Mouse (Mus musculus) E14TG2a.4 (cell line): Measurements from ENCODE around the gene Cyp2d10.
"Not testable (repeated sequence)": the region's sequence is repeated elsewhere in the genome, so short reads cannot be mapped to it uniquely, and the experiment has no call there.

ENCODE experiments used
- H3K27me3 ChIP-seq: 2 replicates; pipeline ENCODE4 v1.6.1; 2014; ENCODE audit warnings: low read length, control low read depth; ENCODE audit not compliant: insufficient read depth
- H3K36me3 ChIP-seq: 2 replicates; pipeline ENCODE4 v1.6.1; 2014; ENCODE audit warnings: low read length, control low read depth; ENCODE audit not compliant: insufficient read depth
- H3K4me1 ChIP-seq: replicated peaks from 2 replicates; pipeline ENCODE4 v1.6.1; 2014; ENCODE audit warnings: low read depth, low read length, control low read depth
- H3K4me3 ChIP-seq: replicated peaks from 2 replicates; pipeline ENCODE4 v1.5.1; 2014; ENCODE audit warnings: mild to moderate bottlenecking, low read length
- H3K9me3 ChIP-seq: 2 replicates; pipeline ENCODE4 v1.6.1; 2014; ENCODE audit warnings: low read length, control low read depth
- CTCF ChIP-seq: conservative IDR thresholded peaks from 2 replicates; pipeline ENCODE4 v1.5.1; 2014; ENCODE audit warnings: low read length
- NANOG ChIP-seq: IDR thresholded peaks from 2 replicates; pipeline ENCODE4 v1.6.1; 2014; ENCODE audit warnings: borderline replicate concordance, low read length, mixed read lengths
- POU5F1 ChIP-seq: IDR thresholded peaks from 2 replicates; pipeline ENCODE4 v1.6.1; 2014; ENCODE audit warnings: low read length, borderline replicate concordance

The Cyp2d10 gene

DNA sequence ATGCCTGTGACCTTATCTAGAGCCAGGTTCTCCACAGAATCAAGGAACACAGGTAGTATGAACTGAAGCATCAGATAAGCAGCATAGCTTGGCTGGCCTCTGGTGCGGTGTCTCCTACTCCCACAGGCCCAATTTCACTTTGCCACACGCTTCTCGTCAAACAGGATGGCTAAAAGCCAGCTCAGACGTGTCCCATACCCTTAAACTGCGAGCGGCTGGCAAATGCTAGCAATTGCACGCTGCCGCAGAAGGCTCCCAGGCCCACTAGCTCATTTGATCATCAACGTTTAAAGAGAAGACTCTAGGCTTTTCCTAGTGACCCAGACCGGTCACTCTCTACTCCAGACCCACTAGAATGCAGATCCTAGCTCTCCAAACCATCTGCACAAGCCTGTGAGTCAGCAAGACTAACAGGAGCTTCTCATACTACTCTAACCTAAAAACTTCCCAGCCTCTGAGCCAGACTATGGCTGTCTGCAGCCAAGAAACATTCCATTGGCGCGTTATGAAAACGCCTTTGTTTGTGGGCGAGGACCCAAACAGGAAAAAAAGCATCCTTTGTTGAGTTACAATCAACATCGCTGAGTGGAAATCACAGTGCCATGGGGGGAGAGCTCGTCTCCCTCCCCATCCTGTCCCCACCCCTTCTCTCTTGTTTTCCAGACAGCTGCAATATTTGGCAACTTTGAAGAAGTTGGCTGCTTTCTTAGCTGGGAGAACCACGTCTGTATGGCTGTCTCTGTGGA lies 30.4 kb downstream of the Cyp2d10 start:
- Histone ChIP-seq H3K4me3 (no peak overlapping the region), H3K36me3 (no peaks in the 10 kb centered on the region), H3K4me1 (peaks cover 31% of the 10 kb centered on the region), H3K9me3 (no peaks in the 10 kb centered on the region), H3K27me3 (peaks cover 23% of the 10 kb centered on the region)
- TF ChIP-seq POU5F1 (no peak), NANOG (no peak), CTCF (no peak)

DNA sequence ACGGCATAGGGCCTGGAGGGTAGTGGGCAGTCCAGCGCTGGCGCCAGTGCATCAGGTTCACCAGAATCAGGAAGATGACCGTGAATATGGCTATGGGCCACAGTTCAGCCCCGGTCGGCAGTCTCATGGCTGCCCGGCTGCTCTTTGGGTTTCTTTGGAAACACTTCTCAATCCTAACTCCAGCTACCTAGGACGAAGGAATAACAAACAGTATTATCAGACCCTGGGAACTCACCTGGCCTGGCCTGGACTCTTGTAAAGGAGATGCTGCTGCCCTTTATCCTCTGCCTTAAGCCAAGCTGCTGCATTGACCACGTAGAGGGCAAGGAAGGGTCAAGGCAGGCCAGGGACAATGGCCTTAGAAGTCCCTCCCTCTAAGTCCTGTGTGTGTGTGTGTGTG lies 31.1 kb downstream of the Cyp2d10 start:
- H3K9me3 ChIP-seq = no peaks in the 10 kb centered on the region
- H3K27me3 ChIP-seq = peaks cover 23% of the 10 kb centered on the region
- TF ChIP-seq CTCF (no peak), NANOG (no peak)
- H3K4me3 ChIP-seq = no peak overlapping the region
- H3K36me3 ChIP-seq = no peaks in the 10 kb centered on the region
- peaks cover 30% of the 10 kb centered on the region for H3K4me1 ChIP-seq

DNA sequence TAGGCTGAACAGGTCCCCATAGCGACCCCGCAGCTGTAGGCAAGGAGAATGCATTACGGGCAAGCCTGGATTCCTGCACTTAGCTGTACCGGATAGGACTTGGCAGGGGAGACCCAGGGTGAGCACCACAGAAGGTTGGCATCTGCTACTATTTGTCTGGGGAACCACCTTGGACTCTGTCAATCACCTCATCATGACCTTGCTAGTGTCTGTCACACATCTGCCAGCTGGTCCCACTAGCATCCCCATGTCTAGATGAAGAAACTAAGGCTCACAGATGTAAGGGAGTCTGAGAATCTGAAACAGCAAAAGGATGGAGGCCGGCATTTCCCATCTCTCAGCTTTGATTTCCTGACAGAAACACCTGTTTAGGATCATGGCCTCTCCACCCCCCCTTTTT lies 32.6 kb downstream of the Cyp2d10 start:
- Histone ChIP-seq H3K36me3 (no peaks in the 10 kb centered on the region), H3K4me3 (no peak overlapping the region), H3K4me1 (peaks cover 19% of the 10 kb centered on the region), H3K27me3 (peaks cover 18% of the 10 kb centered on the region), H3K9me3 (no peaks in the 10 kb centered on the region)
- no peak for TF ChIP-seq CTCF
- no peak for TF ChIP-seq NANOG
- no peak for TF ChIP-seq POU5F1

DNA sequence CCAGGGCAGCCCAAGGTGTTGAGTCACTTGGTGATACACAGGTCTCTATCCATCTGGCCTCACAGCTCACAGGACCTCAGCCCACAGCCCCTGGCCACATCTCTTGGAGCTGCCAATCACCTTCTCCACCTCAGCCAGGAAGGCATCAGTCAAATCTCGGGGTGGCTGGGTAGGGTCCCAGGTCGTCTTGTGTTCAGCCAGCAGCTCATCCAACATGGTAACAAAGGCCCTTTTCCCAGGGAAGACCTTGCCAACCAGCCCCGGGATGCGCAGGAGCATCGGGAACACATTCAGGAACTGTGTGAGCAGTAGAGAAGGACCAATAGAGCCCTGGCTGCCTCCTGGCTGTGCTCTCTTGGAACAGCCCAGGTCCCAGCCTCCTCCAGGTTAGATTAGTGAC lies 34.0 kb downstream of the Cyp2d10 start:
- H3K9me3 ChIP-seq = no peaks in the 10 kb centered on the region
- H3K27me3 ChIP-seq = peaks cover 11% of the 10 kb centered on the region
- no peaks in the 10 kb centered on the region for H3K36me3 ChIP-seq
- H3K4me3 ChIP-seq = no peak overlapping the region
- peaks cover 14% of the 10 kb centered on the region for H3K4me1 ChIP-seq
- no peak for TF ChIP-seq POU5F1
- TF ChIP-seq NANOG = no peak
- no peak for TF ChIP-seq CTCF

DNA sequence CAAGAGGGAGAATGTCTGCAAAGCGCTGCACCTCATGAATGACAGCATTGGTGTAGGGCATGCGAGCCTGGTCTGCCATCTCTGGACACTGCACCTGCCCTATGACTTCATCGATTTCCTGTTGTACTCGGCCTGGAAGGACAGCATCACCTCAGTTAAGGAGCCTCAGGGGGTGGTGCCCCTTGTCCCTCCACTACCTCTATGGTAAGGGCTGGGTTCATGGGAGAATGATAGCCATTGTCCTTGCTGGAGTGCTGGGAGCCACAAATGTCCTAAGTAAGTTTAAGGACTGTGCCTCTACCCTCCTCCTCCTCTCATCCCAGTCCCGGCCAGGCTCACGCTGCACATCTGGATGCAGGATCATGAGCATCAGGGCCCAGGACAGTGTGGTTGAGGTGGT lies 34.5 kb downstream of the Cyp2d10 start:
- H3K4me3 ChIP-seq = no peak overlapping the region
- TF ChIP-seq POU5F1 (no peak), CTCF (no peak), NANOG (no peak)
- H3K4me1 ChIP-seq = peaks cover 11% of the 10 kb centered on the region
- no peaks in the 10 kb centered on the region for H3K36me3 ChIP-seq
- no peaks in the 10 kb centered on the region for H3K9me3 ChIP-seq
- 0 out of 2 replicates have a peak, but pooled peaks cover 6% of the 10 kb centered on the region for H3K27me3 ChIP-seq

DNA sequence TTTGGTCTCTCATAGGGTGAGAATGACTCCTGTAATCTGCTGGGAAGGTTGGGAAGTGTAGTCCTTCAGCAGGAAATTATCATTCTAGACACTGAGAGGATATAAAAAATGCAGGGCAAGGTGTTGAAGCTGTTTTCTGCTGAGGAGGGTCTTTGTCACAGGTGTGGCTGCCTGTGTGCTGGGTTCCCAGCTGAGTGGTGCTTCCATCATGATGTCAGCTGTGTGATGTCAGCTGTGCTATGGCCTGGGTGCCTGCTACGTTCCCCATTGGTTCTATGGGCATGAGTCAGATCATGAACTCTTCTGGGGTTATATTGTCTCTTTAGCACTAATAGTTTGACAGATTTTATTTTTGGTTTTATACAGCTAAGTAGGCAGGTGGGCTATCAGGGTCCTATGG lies 38.1 kb downstream of the Cyp2d10 start:
- no peaks in the 10 kb centered on the region for H3K9me3 ChIP-seq
- H3K4me1 ChIP-seq = peaks cover 6% of the 10 kb centered on the region
- no peaks in the 10 kb centered on the region for H3K36me3 ChIP-seq
- H3K27me3 ChIP-seq = 0 out of 2 replicates have a peak, but pooled peaks cover 5% of the 10 kb centered on the region
- no peak for TF ChIP-seq NANOG
- no peak for TF ChIP-seq POU5F1
- TF ChIP-seq CTCF = no peak
- no peak overlapping the region for H3K4me3 ChIP-seq

DNA sequence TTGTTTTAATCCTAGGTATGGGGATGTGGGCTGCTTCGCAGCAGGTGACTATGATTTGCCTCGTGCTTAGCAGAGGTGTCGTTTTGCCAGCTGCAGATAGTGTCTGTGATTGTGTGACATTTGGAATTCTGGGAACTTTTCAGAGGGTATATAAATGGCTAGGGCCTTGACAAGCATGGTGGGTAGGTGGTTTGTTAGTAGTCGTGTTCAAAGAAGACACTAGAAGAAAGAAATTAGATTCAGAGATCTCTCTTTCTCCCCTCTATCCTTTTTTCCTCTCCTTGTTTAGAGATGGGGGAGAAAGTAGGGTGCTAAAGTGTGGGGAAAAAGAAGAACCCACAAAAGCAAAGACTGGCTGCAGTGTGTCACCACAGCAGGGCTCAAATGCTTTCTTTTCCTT lies 38.8 kb downstream of the Cyp2d10 start:
- Histone ChIP-seq H3K9me3 (no peaks in the 10 kb centered on the region), H3K4me1 (no peaks in the 10 kb centered on the region), H3K4me3 (no peak overlapping the region), H3K36me3 (no peaks in the 10 kb centered on the region), H3K27me3 (0 out of 2 replicates have a peak, but pooled peaks cover 3% of the 10 kb centered on the region)
- no peak for TF ChIP-seq CTCF
- no peak for TF ChIP-seq POU5F1
- TF ChIP-seq NANOG = no peak

DNA sequence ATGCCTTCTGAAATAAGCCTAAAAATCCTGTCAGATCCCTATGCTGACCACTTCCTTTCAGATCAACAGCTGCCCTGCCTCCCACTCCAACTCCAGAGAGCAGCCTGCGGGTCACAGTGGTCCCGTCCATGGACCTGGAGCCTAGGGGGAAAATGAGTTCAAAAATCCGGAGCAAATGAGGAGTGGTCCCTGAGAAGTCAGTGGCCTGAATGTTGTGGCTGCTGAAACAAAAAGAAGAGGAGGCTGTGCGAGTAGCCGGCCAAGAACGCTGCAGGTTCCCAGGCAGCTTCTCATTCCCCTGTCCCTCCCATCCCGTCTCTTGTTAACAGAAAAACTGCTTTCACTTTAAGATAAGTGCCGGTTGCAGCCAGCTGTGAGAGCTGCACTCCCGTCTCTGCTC lies 42.4 kb downstream of the Cyp2d10 start:
- not testable (repeated sequence) for H3K27me3 ChIP-seq, H3K36me3 ChIP-seq, H3K4me3 ChIP-seq, H3K9me3 ChIP-seq
- H3K4me1 ChIP-seq = peaks cover 14% of the 10 kb centered on the region

DNA sequence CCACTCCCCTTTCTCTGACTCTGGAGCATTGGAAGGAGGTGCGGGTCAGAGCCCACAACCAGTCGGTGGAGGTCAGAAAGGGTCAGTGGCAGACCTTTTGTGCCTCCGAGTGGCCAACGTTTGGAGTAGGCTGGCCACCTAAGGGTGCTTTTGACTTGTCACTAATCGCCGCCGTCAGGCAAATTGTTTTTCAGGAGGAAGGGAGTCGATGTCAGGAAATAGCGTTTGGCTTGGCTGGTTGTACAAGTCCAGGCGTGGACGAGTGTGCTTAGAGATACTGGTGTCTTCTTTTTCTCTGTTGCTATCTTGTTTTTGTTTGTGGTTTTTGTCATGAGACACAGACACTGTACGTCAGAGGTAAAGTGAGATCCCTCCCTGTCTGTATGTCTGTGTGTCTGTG lies 43.2 kb downstream of the Cyp2d10 start:
- not testable (repeated sequence) for H3K27me3 ChIP-seq, H3K4me3 ChIP-seq, H3K36me3 ChIP-seq, H3K9me3 ChIP-seq
- H3K4me1 ChIP-seq = peaks cover 15% of the 10 kb centered on the region

DNA sequence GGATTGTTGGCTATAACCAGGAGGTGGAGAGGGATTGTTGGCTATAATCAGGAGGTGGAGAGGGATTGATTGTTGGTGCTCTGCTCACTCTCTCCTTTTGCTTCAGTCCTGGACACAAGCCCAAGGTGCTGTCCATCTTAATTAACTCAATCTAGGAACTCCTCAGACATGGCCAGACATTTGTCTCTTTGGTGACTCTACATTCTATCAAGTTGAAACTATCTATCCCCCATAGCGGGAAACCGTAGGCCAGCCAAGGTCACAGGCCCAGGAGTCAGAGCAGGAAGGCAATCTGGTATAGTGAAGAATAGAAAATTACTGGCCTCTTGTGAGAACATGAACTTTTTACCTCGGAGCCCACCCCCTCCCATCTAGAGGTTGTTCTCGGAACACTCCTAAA lies 44.8 kb downstream of the Cyp2d10 start:
- no peaks in the 10 kb centered on the region for H3K9me3 ChIP-seq
- H3K27me3 ChIP-seq = no peaks in the 10 kb centered on the region
- H3K36me3 ChIP-seq = no peaks in the 10 kb centered on the region
- peaks cover 30% of the 10 kb centered on the region for H3K4me1 ChIP-seq
- no peak for TF ChIP-seq POU5F1
- no peak for TF ChIP-seq CTCF
- no peak for TF ChIP-seq NANOG
- no peak overlapping the region for H3K4me3 ChIP-seq
